Mouse (Mus musculus): ENCODE measurements around the gene Tmem11. TPM values are rescaled to one million over a fixed set of nuclear protein-coding genes. Genes with fewer than 3 reads are reported as not detected.

Tmem11 gene
- 58.8 and 80.1 TPM in 2 replicates for polyA plus RNA-seq (2012; rRNA removed)

DNA sequence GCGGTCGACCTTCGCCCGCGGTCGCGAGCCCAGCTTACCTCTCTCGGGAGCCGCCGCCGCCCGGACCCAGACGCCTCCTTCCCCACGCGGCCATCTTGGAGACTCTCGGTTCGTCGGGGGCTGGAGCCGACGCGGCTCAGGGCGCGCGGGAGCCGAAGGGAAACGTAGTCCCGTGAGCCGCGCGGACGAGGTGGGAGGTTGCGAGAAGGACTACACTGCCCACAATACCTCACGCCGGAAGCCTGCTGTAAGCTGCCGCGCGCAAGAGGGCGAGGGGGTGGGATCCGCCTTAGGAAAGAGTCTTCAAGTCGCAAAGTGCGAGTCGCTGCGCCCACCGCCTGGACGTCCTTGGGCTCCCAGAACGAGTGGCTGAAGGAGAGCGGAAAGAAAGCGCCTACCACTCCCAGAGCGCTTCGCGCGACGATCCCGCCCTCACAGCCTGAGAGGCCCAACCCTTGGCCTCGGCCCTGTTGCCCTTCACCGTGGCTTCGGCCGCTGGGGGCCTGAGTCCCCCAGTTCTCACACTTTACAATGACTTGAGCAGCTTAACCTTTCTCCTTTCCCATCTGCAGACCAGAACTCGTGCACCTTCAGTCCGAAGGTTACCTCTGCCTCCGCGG is at the start of gene Tmem11:
TSS of gene Tmem11 (minus strand) at position 598 of the 620 bp plus-strand sequence.
- no peak for TF ChIP-seq CTCF (IDR thresholded peaks at IDR 0.05; ENCODE audit: borderline replicate concordance, extremely low read depth, insufficient read depth, insufficient read length)
- peak; percentile 51 for TF ChIP-seq POLR2A (IDR thresholded peaks at IDR 0.05; ENCODE audit: borderline replicate concordance, extremely low read depth, insufficient read depth, insufficient read length, poor library complexity, severe bottlenecking)
- DNase-seq (ENCODE audit: low read depth), result peak; percentile 100

DNA sequence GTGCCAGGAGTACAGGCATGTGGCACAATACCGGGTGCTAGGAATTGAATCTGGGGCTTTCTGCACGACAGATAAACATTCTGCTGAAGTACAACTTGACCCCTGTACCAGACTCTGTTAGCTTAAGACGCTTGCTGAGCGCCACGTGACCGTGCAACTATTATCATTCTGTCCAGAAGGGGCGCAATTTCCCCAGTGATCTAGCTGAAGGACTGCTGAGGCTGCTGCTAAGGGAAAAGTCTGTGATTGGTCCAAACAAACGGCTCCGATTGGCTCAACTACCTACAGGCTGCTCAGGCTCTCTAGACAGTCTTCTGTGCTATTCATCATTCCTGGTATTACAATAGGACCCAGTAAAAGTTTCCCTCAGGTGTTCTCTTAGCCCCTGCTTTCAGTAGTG is 48.2 kb upstream of the Tmem11 start:
- DNase-seq (ENCODE audit: low read depth), result peak; percentile 96
- TF ChIP-seq POLR2A (IDR thresholded peaks at IDR 0.05; ENCODE audit: borderline replicate concordance, extremely low read depth, insufficient read depth, insufficient read length, poor library complexity, severe bottlenecking) (no peak), CTCF (IDR thresholded peaks at IDR 0.05; ENCODE audit: borderline replicate concordance, extremely low read depth, insufficient read depth, insufficient read length) (peak; percentile 92)

DNA sequence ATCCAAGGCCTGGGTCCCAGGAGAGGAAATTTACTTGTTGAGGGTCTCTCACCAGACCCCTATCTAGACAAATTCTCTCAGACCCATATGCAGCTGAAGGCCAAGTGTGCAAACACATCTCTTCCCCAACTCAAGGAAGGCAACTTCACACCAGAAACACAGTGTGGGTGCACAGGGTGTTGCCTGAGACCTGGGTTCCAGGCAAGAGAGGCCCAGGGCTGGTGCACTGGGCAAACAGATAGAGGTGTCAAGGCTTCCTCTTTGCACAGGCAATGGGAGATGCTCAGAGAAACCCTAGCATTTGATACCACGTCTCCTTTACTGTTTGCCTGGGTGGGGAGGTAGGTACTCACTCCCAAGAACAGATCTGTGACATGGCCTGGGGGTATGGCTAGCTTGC is 45.9 kb upstream of the Tmem11 start:
- no peak for DNase-seq (ENCODE audit: low read depth)
- no peak for TF ChIP-seq CTCF (IDR thresholded peaks at IDR 0.05; ENCODE audit: borderline replicate concordance, extremely low read depth, insufficient read depth, insufficient read length)
- no peak for TF ChIP-seq POLR2A (IDR thresholded peaks at IDR 0.05; ENCODE audit: borderline replicate concordance, extremely low read depth, insufficient read depth, insufficient read length, poor library complexity, severe bottlenecking)

DNA sequence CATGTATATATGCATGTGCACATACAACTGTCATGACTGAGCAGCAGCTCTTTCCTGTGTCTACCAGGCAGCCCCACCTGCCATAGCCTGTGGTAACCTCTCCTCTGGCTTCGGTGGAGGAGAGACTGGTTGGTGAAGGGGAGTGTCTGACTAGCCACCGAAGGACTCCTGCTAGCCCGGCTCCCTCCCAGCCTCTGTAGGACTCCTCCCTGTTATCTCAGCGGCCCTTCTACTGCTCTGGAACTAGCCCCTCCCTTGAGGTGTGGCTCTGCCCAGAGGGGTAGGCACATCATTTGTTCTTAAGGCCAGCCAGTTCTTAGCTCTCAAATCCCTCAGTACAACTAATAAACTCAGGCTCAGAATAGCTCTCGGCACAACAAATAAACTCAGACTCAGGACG is 45.4 kb upstream of the Tmem11 start:
- no peak for DNase-seq (ENCODE audit: low read depth)
- TF ChIP-seq CTCF (IDR thresholded peaks at IDR 0.05; ENCODE audit: borderline replicate concordance, extremely low read depth, insufficient read depth, insufficient read length), result no peak
- no peak for TF ChIP-seq POLR2A (IDR thresholded peaks at IDR 0.05; ENCODE audit: borderline replicate concordance, extremely low read depth, insufficient read depth, insufficient read length, poor library complexity, severe bottlenecking)

DNA sequence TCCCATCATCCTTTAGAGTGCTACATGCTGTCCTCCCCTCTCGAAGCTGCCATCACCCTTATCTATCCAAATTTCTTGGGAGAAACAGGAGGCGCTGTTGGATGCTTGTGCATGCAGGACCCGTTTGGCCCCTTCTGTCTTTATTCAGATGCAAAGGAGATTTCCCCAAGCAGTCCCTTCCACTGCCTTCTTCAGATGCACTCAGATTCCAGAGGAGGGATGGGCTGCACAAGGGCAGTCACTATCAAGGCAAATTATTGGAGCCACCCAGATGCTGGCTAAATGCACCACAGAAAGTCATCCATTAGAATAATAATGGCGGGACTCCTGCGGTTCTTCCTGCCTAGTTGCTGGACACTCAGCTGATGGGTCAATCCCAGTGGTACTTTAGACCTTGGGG is 43.9 kb upstream of the Tmem11 start:
- TF ChIP-seq POLR2A (IDR thresholded peaks at IDR 0.05; ENCODE audit: borderline replicate concordance, extremely low read depth, insufficient read depth, insufficient read length, poor library complexity, severe bottlenecking), result no peak
- no peak for TF ChIP-seq CTCF (IDR thresholded peaks at IDR 0.05; ENCODE audit: borderline replicate concordance, extremely low read depth, insufficient read depth, insufficient read length)
- DNase-seq (ENCODE audit: low read depth), result no peak

DNA sequence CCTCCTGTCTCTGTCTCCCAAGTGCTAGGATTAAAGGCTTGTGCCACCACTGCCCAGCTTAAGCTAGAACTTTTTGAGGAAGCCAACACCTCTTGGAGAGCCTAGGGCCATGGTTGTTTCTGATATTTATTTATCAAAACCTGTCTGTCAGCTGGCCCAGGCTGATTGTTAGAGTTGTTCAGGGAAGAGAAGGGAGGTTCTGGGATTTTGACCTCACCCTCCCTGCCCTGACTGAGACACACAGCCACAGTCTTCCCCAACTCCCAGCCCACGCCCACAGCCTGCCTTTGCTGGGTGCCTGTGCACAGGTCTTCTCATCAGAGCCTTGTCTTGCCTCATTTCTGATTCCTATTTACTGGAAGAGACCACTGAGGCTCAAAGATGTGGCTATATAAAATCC is 43.1 kb upstream of the Tmem11 start:
- TF ChIP-seq POLR2A (IDR thresholded peaks at IDR 0.05; ENCODE audit: borderline replicate concordance, extremely low read depth, insufficient read depth, insufficient read length, poor library complexity, severe bottlenecking), result no peak
- TF ChIP-seq CTCF (IDR thresholded peaks at IDR 0.05; ENCODE audit: borderline replicate concordance, extremely low read depth, insufficient read depth, insufficient read length), result no peak
- DNase-seq (ENCODE audit: low read depth), result no peak

DNA sequence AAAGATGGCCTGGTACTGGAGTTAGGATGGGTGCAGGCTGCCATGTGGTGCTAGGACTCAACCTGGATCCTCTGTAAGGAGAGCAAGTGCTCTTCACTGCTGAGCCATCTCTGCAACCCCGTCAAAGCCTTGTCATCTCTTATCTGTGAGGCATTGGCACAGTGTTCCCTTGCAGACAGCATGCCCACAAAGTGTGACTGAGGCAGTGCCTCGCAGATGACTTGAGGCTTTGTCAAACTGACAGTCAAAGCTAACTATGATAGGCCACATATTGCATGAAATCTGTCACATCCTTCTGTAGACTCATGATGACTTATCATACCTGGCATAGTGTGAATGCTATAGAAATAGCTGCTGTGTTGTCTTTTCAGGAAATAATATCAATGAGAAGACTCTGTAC is 40.9 kb upstream of the Tmem11 start:
- no peak for TF ChIP-seq POLR2A (IDR thresholded peaks at IDR 0.05; ENCODE audit: borderline replicate concordance, extremely low read depth, insufficient read depth, insufficient read length, poor library complexity, severe bottlenecking)
- no peak for TF ChIP-seq CTCF (IDR thresholded peaks at IDR 0.05; ENCODE audit: borderline replicate concordance, extremely low read depth, insufficient read depth, insufficient read length)

DNA sequence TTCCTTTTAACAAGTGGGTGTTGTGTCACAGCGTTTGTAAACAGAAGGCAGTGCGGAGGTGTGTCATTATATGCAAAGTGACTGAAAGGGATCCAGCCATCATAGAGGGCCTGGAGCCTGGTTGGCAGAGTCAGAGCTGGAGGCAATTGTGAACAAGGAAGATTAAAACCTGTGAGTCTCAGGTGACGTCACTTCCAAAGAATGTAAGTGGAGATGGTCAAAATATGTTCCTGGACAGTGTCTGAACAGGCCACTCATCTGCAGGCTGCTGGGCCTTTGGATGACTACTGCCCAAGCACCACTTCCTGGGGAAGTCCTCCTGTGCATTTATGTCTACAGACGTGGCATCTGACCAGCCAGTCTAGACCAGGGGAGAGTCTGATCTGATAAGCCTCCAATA is 36.1 kb upstream of the Tmem11 start:
- TF ChIP-seq POLR2A (IDR thresholded peaks at IDR 0.05; ENCODE audit: borderline replicate concordance, extremely low read depth, insufficient read depth, insufficient read length, poor library complexity, severe bottlenecking) (no peak), CTCF (IDR thresholded peaks at IDR 0.05; ENCODE audit: borderline replicate concordance, extremely low read depth, insufficient read depth, insufficient read length) (no peak)
- no peak for DNase-seq (ENCODE audit: low read depth)

More for the DNA sequence above, 40.9 kb upstream of the Tmem11 start:
- peak; percentile 58 for DNase-seq (ENCODE audit: low read depth)

DNA sequence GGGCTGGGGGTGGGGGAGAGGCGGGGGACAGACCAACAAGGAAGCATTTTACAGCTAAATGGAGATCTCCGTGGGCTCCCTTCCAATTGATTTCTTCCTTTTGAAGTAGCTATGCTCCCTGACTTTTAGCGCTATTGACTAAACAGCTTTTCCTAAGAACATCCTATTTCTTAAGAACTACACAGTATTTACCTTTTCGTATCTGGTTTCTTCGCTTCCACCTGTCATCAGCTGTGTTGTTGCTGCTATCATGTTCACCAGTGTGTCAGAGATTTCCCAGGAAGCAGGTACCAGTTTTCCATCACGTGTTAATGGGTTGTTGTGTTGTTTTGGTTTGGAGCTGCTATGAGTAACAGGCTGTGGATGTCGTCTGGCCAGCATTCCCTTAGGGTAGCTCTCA is 35.4 kb upstream of the Tmem11 start, which contains the start of gene Natd1:
TSS of gene Natd1 (minus strand) at position 260 of the 400 bp plus-strand sequence.
- TF ChIP-seq POLR2A (IDR thresholded peaks at IDR 0.05; ENCODE audit: borderline replicate concordance, extremely low read depth, insufficient read depth, insufficient read length, poor library complexity, severe bottlenecking) (no peak), CTCF (IDR thresholded peaks at IDR 0.05; ENCODE audit: borderline replicate concordance, extremely low read depth, insufficient read depth, insufficient read length) (no peak)
- DNase-seq (ENCODE audit: low read depth), result peak; percentile 37

DNA sequence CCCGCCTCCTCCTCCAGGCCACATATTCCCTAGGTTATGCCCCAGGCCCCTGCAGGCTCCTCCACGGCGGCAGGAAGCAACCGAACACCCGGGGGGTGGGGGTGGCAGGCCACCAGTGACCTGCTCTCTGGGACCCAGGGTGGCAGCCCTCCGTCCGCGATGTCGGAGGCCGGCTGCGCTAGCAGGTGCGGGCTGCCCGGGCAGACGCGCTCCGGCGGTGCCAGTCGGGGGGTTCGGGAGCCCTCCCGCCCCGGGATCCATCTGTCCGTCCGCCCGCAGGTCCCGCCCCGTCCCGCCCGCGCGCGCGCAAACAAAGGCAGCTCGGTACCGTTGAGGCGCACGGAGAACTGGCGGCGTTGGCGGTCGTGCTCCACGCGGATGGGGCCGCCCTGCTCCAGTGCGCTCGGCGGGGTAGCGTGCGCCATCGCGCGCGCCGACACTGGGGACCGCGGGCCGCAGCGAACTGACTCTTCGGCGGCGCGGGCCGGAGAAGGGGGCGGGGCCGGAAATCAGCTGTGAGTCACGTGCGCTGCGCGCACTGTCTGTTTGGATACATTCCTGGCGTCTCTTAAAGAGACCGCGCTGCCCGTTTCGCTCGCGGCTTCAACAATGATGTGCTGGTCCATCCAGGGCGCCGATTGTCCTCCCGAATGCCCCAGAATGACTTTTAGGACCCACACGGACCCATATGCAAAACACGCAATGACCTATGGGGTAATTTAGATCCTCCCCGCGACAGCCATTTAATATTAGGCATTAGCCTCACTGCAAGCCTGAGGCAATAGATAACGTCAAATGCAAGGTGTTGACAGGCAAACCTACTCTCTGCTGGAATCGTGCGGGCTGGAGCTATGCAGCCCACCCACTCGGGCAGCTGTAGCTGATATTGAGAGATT is 34.5 kb upstream of the Tmem11 start:
- peak; percentile 96 for DNase-seq (ENCODE audit: low read depth)
- no peak for TF ChIP-seq CTCF (IDR thresholded peaks at IDR 0.05; ENCODE audit: borderline replicate concordance, extremely low read depth, insufficient read depth, insufficient read length)
- TF ChIP-seq POLR2A (IDR thresholded peaks at IDR 0.05; ENCODE audit: borderline replicate concordance, extremely low read depth, insufficient read depth, insufficient read length, poor library complexity, severe bottlenecking), result peak; percentile 58; the same call in 1 of the 2 replicates

DNA sequence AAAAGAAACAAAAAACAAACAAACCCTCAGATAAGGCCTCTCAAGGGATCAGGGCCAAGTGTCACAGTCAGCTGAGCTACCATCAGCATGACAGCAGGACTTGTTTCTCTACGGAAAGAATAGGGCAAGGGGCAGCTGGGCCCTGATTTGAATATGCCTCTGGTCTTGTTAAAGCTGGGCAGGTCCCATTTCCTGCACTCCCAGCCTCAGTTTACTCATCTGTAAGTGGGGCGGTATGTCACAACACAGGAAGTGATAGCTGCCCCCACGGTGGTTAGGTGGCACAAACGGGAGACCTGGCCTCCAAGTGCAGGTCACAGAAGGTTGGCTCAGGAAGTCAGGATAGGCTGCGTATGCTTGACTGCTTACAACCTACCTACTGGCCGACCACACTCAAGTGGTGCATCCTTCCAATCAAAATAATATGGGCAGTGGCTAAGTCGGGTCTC is 33.5 kb upstream of the Tmem11 start:
- no peak for DNase-seq (ENCODE audit: low read depth)
- no peak for TF ChIP-seq POLR2A (IDR thresholded peaks at IDR 0.05; ENCODE audit: borderline replicate concordance, extremely low read depth, insufficient read depth, insufficient read length, poor library complexity, severe bottlenecking)
- no peak for TF ChIP-seq CTCF (IDR thresholded peaks at IDR 0.05; ENCODE audit: borderline replicate concordance, extremely low read depth, insufficient read depth, insufficient read length)
